9 mouse cellular contexts compared by ENCODE assay signal in the genomic region with DNA sequence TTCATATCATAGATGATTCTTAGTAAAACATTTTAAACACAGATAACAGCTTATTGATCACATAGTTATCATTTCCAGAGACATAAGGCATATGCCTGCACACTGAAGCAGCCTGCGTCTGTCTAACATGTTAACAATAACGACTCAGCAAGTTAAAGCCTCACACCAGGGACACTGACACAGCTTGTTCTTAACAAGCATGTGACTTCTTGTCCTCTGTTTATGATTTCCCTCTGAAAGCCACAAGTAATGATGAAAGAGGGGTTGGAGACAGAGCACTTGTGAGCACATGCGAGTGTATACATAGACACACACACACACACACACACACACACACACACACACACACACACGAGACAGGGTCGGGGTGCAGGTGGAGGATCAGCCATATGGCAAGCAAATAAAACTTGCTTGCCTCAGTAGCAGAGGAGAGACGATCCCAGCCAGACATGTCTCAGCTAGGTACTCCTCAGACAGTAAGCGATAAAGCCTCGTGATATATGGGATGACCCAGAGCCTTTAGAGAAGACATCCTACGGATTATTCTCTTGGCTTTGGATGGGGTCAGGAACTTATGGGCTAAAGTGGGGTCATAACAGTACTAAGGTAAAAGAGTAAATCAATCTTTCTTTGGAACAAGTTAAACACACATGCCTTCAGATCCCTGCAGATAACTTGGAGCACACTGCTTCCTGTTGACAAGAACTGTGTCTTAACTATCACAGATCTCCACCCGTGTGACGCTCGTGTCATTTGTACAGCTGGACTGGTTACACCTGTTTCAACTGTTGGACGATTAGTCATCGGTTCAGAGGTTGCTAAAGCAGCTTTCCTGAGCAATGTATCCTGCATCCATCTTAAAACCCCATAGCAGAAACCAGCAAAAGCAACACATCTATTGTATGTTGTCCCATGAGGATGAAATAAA. TPM values are rescaled to one million over a fixed set of nuclear protein-coding genes. Genes with fewer than 3 reads are reported as not detected.
DNase-seq lines count a peak whose midpoint lies in the region; ATAC-seq and TF ChIP-seq lines count a peak whose summit lies in the region.
"Had no signal": no experiment of that assay in that cellular context is flagged by ENCODE, and none has a peak within 500 bp of the region (broad histone marks: within the 10 kb centered on the region; RNA-seq: fewer than 3 reads in every experiment).

No protein-coding gene starts in this region.

- H3K4me2 ChIP-seq in kidney, postnatal 0 days (ENCODE audit: low read length): no peak overlapping the region
- H3K4me2 ChIP-seq in kidney, embryonic 16.5 days (replicated peaks; ENCODE audit: low read depth, low read length): no peak overlapping the region
- no peak overlapping the region for H3K4me2 ChIP-seq in forebrain, embryonic 16.5 days (ENCODE audit: low read length)
- H3K4me2 ChIP-seq: lung, embryonic 15.5 days had no signal

- ATAC-seq in kidney, postnatal 0 days (replicated peaks; ENCODE audit: low FRiP score, low read depth): 0 out of 2 replicates have a peak, but pooled peaks have one; percentile 50
- ATAC-seq in kidney, embryonic 16.5 days (ENCODE audit: low FRiP score, low TSS enrichment): no peak; the same call in 1 of the 2 replicates
- peak; percentile 46; the same call in 1 of the 2 replicates for ATAC-seq in forebrain, embryonic 16.5 days

- H3K27me3 ChIP-seq in kidney, postnatal 0 days (ENCODE audit: insufficient read depth, low read length): no peaks in the 10 kb centered on the region
- H3K27me3 ChIP-seq in kidney, embryonic 16.5 days (ENCODE audit: insufficient read depth, low read length): no peaks in the 10 kb centered on the region
- no peaks in the 10 kb centered on the region for H3K27me3 ChIP-seq in forebrain, embryonic 16.5 days (replicated peaks; ENCODE audit: control insufficient read depth, insufficient read depth, low read length)
- H3K27me3 ChIP-seq: lung, embryonic 15.5 days had no signal

- no peaks in the 10 kb centered on the region for H3K9me3 ChIP-seq in kidney, postnatal 0 days (replicated peaks; ENCODE audit: low read length)
- H3K9me3 ChIP-seq in kidney, embryonic 16.5 days (ENCODE audit: low read length): no peaks in the 10 kb centered on the region
- H3K9me3 ChIP-seq in forebrain, embryonic 16.5 days (ENCODE audit: control insufficient read depth, low read length): no peaks in the 10 kb centered on the region
- H3K9me3 ChIP-seq: lung, embryonic 15.5 days had no signal

- H3K4me3 ChIP-seq in kidney, postnatal 0 days (replicated peaks; ENCODE audit: low read depth, low read length): no peak overlapping the region
- H3K4me3 ChIP-seq in kidney, embryonic 16.5 days (ENCODE audit: low read length): no peak overlapping the region
- no peak overlapping the region for H3K4me3 ChIP-seq in forebrain, embryonic 16.5 days (replicated peaks; ENCODE audit: low read length)
- no peak overlapping the region for H3K4me3 ChIP-seq in macrophage (ENCODE audit: inconsistent target)
- H3K4me3 ChIP-seq: lung, embryonic 15.5 days had no signal

- no peaks in the 10 kb centered on the region for H3K36me3 ChIP-seq in kidney, postnatal 0 days (ENCODE audit: insufficient read depth, low read length)
- H3K36me3 ChIP-seq in kidney, embryonic 16.5 days (ENCODE audit: insufficient read depth, low read length): no peaks in the 10 kb centered on the region
- H3K36me3 ChIP-seq in forebrain, embryonic 16.5 days (ENCODE audit: control insufficient read depth, insufficient read depth): no peaks in the 10 kb centered on the region
- H3K36me3 ChIP-seq in macrophage (ENCODE audit: inconsistent target): no peaks in the 10 kb centered on the region
- H3K36me3 ChIP-seq: lung, embryonic 15.5 days had no signal

- no peaks in the 10 kb centered on the region for H3K4me1 ChIP-seq in kidney, postnatal 0 days (replicated peaks; ENCODE audit: insufficient read depth, low read length)
- peaks cover 7% of the 10 kb centered on the region for H3K4me1 ChIP-seq in kidney, embryonic 16.5 days (ENCODE audit: insufficient read depth, low read length)
- peaks cover 25% of the 10 kb centered on the region for H3K4me1 ChIP-seq in forebrain, embryonic 16.5 days (replicated peaks; ENCODE audit: control insufficient read depth, insufficient read depth, low read length)

- 22% methylated on average over 14 of the region's 14 CpGs for WGBS in kidney, postnatal 0 days
- 24% methylated on average over 14 of the region's 14 CpGs for WGBS in kidney, embryonic 16.5 days
- WGBS in forebrain, embryonic 16.5 days: 70% methylated on average over 14 of the region's 14 CpGs
- WGBS in macrophage (ENCODE audit: missing documents): 38% methylated on average over 12 of the region's 14 CpGs

- H3K79me2 ChIP-seq in macrophage (ENCODE audit: inconsistent target): no peaks in the 10 kb centered on the region

- H3K27ac ChIP-seq in kidney, postnatal 0 days: no peak overlapping the region
- H3K27ac ChIP-seq in kidney, embryonic 16.5 days (ENCODE audit: low read length): no peak overlapping the region
- H3K27ac ChIP-seq in forebrain, embryonic 16.5 days (ENCODE audit: low read length): peak overlapping the region; percentile 35; the same call in 1 of the 2 replicates
- H3K27ac ChIP-seq in macrophage: peak overlapping the region; percentile 21; the same call in 1 of the 2 replicates
- H3K27ac ChIP-seq: lung, embryonic 15.5 days had no signal

- DNase-seq in kidney, postnatal 0 days (ENCODE audit: low spot score): no peak
- DNase-seq in CD4-positive, CD25-positive, alpha-beta regulatory T cell, adult 2 months (ENCODE audit: low read depth, low spot score): peak; percentile 56
- no peak for DNase-seq in testis, postnatal 14 days (ENCODE audit: low spot score)
- no peak for DNase-seq in adrenal gland, postnatal 4 days (ENCODE audit: low spot score in 2 of 2)
- DNase-seq in spleen, adult 18-20 months: no peak

- H3K9ac ChIP-seq in kidney, postnatal 0 days (ENCODE audit: low read depth, low read length): no peak overlapping the region
- H3K9ac ChIP-seq in kidney, embryonic 16.5 days (replicated peaks; ENCODE audit: low read length): no peak overlapping the region
- no peak overlapping the region for H3K9ac ChIP-seq in forebrain, embryonic 16.5 days (replicated peaks; ENCODE audit: low read depth, low read length)
- H3K9ac ChIP-seq: lung, embryonic 15.5 days had no signal

- no peak for TF ChIP-seq CTCF in kidney, postnatal 0 days (IDR thresholded peaks at IDR 0.05; ENCODE audit: low read depth)

RNA-seq across cellular contexts. Expression of gene Ralgps2, which starts 51.4 kb away (rescaled TPM):
- 47.2 and 53.2 TPM in 2 replicates for polyA plus RNA-seq in kidney, postnatal 0 days (2015; fragmentation: Nextera tagmentation; extraction: Ambion mirVana)
- 59.0 and 59.3 TPM in 2 replicates for polyA plus RNA-seq in kidney, embryonic 16.5 days (2015; fragmentation: Nextera tagmentation; extraction: Ambion mirVana)
- 132 and 135 TPM in 2 replicates for polyA plus RNA-seq in forebrain, embryonic 16.5 days (2015; fragmentation: Nextera tagmentation; extraction: Ambion mirVana)
- 10 to 100 TPM in 21 of 26 experiments, 1 to 10 TPM in 5; 2.0 to 44.8 (median 20.4) TPM for total RNA-seq in macrophage (2018; cell fraction: chromatin; rRNA removed)
- 10 to 100 TPM in 2 of 26 experiments, 1 to 10 TPM in 24; 4.1 to 14.0 (median 6.9) TPM for total RNA-seq in macrophage (2018; cell fraction: cytosol; rRNA removed)
- 10 to 100 TPM in 18 of 26 experiments, 1 to 10 TPM in 8; 4.0 to 27.7 (median 16.0) TPM for total RNA-seq in macrophage (2018; cell fraction: nucleus; rRNA removed)
- 4.7 to 8.8 TPM (median 5.8 TPM) in 3 replicates for polyA plus RNA-seq in macrophage (2018)
- 10 to 100 TPM; 35.6 to 39.9 TPM for total RNA-seq in adrenal gland, postnatal 4 days (2021)

Comparison
In these comparisons a context has a peak if more than half of its experiments do, and no peak if none do; other contexts are left out.
1. H3K27ac ChIP-seq: peak in forebrain, embryonic 16.5 days (single experiment) and macrophage (single experiment); none in kidney, postnatal 0 days (single experiment) and kidney, embryonic 16.5 days (single experiment).